Mouse (Mus musculus) heart, embryonic 16.5 days (tissue): ENCODE measurements at regions not wholly inside any gene's neighbourhood (a gene's known extent, or its start where the extent isn't known, plus 50 kb on each side); places are given as distances from the start of the nearest gene placed in this dataset.

Experiments
- ATAC-seq: fragments of 200-750 bp; cut with Nextera tagmentation; replicated peaks from 2 replicates; pipeline ENCODE4 v1.8.0; 2017; ENCODE audit warnings: moderate number of reproducible peaks; ENCODE audit not compliant: insufficient read depth, low FRiP score; ENCODE audit errors: extremely low read depth
- H3K27ac ChIP-seq: fragments of 300-500 bp; sonication (generic); 2 replicates; pipeline ENCODE4 v1.5.1; 2014; ENCODE audit warnings: mild to moderate bottlenecking, low read length, control low read depth, moderate library complexity
- H3K27me3 ChIP-seq: fragments of 300-500 bp; sonication (generic); 2 replicates; pipeline ENCODE4 v1.6.1; 2014; ENCODE audit warnings: low read length, mixed read lengths; ENCODE audit not compliant: control insufficient read depth, insufficient read depth
- H3K36me3 ChIP-seq: fragments of 300-500 bp; sonication (generic); 2 replicates; pipeline ENCODE4 v1.6.1; 2014; ENCODE audit not compliant: control insufficient read depth, insufficient read depth
- H3K4me1 ChIP-seq: fragments of 300-500 bp; sonication (generic); 2 replicates; pipeline ENCODE4 v1.6.1; 2014; ENCODE audit warnings: low read length, mixed read lengths; ENCODE audit not compliant: control insufficient read depth, insufficient read depth
- H3K4me2 ChIP-seq: fragments of 300-500 bp; sonication (generic); 2 replicates; pipeline ENCODE4 v1.6.1; 2014; ENCODE audit warnings: low read depth, mild to moderate bottlenecking, control low read depth, low read length
- H3K4me3 ChIP-seq: fragments of 300-500 bp; sonication (generic); 2 replicates; pipeline ENCODE4 v1.5.1; 2014; ENCODE audit warnings: mild to moderate bottlenecking, control low read depth, low read length
- H3K9ac ChIP-seq: fragments of 300-500 bp; sonication (generic); 2 replicates; pipeline ENCODE4 v1.6.1; 2014; ENCODE audit warnings: low read length, control low read depth
- H3K9me3 ChIP-seq: fragments of 300-500 bp; sonication (generic); replicated peaks from 2 replicates; pipeline ENCODE4 v1.6.1; 2016; ENCODE audit warnings: low read length; ENCODE audit not compliant: control insufficient read depth
- WGBS: fragments of 180-500 bp; shearing (Covaris S2); extraction: QIAGEN DNeasy Blood & Tissue Kit; methylation state at CpG from one replicate; pipeline ENCODE4 v1.1.7; 2014; 5-methylcytosine and 5-hydroxymethylcytosine counted together

DNA sequence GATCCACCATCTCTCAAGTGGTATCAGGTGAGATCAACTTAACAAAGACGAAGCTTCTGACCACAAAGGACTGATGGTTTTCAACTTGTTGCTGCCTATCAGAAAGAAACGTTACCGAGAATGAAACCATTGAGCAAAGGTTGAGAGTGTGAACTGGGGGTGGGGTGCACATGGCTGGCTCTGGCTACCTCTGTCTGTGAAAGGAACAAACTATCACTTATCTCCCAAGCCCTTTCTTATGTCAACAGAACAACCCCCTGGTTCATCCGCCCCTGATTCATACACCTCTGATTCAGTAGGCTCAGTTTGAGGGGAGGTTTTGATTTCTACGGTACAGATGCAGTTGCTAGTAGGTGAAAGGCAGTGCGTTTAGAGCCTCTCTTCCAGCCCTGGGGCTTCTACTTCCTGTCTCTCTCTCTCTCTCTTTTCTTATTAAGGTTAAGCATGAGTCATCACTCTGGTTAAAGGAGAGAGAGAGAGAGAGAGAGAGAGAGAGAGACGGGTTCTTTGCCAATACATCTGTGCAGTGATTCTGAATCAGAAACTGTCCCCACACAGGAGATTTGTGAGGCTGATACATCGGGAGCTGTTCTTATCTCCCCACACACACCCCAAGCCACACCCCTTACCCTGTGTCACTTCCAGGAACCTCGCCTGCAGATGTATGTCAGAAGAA lies 59.0 kb upstream of the Hif1a start:
- Histone ChIP-seq H3K9me3 (no peaks in the 10 kb centered on the region), H3K9ac (no peak overlapping the region), H3K27me3 (no peaks in the 10 kb centered on the region), H3K27ac (no peak overlapping the region), H3K4me3 (no peak overlapping the region), H3K4me1 (peaks cover 10% of the 10 kb centered on the region), H3K36me3 (no peaks in the 10 kb centered on the region), H3K4me2 (peak overlapping the region; percentile 42)
- whole genome bisulfite sequencing: 43% methylated on average over 9 of the region's 9 CpGs
- no peak for ATAC-seq

DNA sequence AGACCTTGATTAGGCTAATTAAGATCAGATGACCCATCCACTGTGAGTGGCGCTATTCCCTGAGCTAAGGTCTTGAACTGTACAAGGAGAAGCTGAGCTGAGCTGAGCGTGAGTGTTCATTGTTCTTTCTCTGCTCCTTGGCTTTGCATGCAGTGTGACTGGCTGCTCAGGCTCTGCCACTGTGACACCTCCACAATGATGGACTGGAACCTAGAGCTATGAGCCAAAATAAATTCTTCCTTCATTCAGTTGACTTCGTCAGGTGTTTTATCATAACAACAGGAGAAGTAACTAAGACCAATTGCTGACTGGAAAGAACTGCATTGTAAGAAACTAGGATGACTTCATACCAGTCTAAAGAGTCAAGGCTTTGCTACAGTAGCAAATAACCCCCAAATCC lies 56.4 kb upstream of the Hif1a start:
- 93% methylated on average over 3 of the region's 3 CpGs for WGBS

DNA sequence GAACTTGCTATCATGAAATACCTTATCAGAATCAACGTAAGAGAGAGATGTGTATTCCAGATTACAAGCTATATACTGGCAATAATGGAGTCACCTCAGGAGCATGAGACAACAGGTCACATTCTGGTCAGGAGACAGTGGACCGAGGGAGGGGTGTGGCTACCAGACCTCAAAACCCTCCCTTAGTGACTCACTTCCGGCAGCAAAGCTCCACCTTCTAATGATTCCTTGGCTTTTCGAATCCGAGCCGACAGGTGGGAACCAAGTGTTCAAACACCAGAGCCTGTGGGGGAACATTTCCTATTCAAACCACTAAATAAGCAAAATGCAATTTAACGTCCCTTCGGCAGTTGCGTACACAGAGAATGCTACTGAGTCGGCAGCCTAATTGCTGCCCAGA lies 54.5 kb upstream of the Hif1a start:
- Histone ChIP-seq H3K9me3 (no peaks in the 10 kb centered on the region), H3K9ac (peak overlapping the region; percentile 62; the same call in 1 of the 2 replicates), H3K4me2 (peak overlapping the region; percentile 55), H3K36me3 (no peaks in the 10 kb centered on the region), H3K27me3 (no peaks in the 10 kb centered on the region), H3K4me3 (peak overlapping the region; percentile 46), H3K4me1 (peaks cover 16% of the 10 kb centered on the region), H3K27ac (peak overlapping the region; percentile 58; the same call in 1 of the 2 replicates)
- WGBS: 29% methylated on average over 10 of the region's 10 CpGs
- ATAC-seq: 0 out of 2 replicates have a peak, but pooled peaks have one; percentile 41

More for the DNA sequence above, 56.4 kb upstream of the Hif1a start:
- no peak overlapping the region for H3K4me2 ChIP-seq
- no peak overlapping the region for H3K4me3 ChIP-seq
- H3K9me3 ChIP-seq: no peaks in the 10 kb centered on the region
- no peak for ATAC-seq
- no peaks in the 10 kb centered on the region for H3K36me3 ChIP-seq
- H3K9ac ChIP-seq: no peak overlapping the region
- no peaks in the 10 kb centered on the region for H3K27me3 ChIP-seq
- peaks cover 16% of the 10 kb centered on the region for H3K4me1 ChIP-seq
- no peak overlapping the region for H3K27ac ChIP-seq

DNA sequence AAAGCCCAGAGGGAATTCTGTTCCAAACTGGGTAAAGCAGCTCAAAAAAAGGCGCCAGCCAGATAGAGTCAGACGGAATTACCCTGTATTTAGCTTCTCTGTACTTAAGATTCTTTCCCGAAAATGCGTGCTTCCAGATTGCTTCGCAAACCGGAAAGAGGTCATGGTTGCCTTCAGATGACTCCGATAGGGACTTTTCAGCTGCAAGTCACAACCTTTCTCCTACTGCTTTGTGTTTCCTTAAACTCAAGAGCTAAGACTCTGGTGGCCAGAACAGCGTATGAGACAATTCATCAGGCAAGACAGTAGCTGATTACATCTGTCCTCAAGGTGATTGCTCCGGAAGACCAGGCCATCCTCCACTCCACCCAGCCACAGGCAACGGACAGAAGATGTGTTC lies 53.8 kb upstream of the Hif1a start:
- H3K4me3 ChIP-seq: peak overlapping the region; percentile 46
- H3K9ac ChIP-seq: 0 out of 2 replicates have a peak overlapping the region, but pooled peaks have one; percentile 10

DNA sequence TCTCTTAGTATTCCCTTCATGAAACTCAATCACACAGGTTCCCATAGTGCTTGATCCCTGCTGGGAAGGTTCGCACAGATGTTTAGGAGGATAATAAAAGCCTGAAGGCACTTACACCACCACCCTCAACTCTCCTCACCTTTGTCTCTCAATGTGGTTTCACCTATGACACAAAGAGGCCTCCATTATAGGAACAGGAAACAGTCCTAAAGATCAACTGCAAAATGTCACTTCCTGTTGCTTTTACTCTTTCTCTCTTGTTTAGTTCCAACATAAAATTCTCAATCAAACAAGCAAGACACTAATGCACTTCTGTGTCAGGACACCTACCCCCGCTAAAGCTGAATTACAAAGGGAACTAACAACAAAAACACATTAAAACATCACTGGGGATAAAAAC lies 50.3 kb upstream of the Hif1a start:
- H3K27ac ChIP-seq: no peak overlapping the region
- H3K4me3 ChIP-seq: no peak overlapping the region
- H3K27me3 ChIP-seq: no peaks in the 10 kb centered on the region
- H3K36me3 ChIP-seq: no peaks in the 10 kb centered on the region
- H3K9me3 ChIP-seq: no peaks in the 10 kb centered on the region
- H3K4me1 ChIP-seq: peaks cover 10% of the 10 kb centered on the region
- no peak overlapping the region for H3K9ac ChIP-seq
- no peak overlapping the region for H3K4me2 ChIP-seq
- WGBS: 80% methylated on average over 2 of the region's 2 CpGs
- no peak for ATAC-seq

More for the DNA sequence above, 53.8 kb upstream of the Hif1a start:
- H3K27ac ChIP-seq: peak overlapping the region; percentile 58
- no peaks in the 10 kb centered on the region for H3K27me3 ChIP-seq
- H3K9me3 ChIP-seq: no peaks in the 10 kb centered on the region
- H3K36me3 ChIP-seq: no peaks in the 10 kb centered on the region
- peak overlapping the region; percentile 55 for H3K4me2 ChIP-seq
- peaks cover 12% of the 10 kb centered on the region for H3K4me1 ChIP-seq
- 0 out of 2 replicates have a peak, but pooled peaks have one; percentile 23 for ATAC-seq
- 45% methylated on average over 10 of the region's 10 CpGs for WGBS
